Mouse (Mus musculus): ENCODE measurements around the gene Zmiz1.

Zmiz1 gene

GRCm38 (mm10) chr14:25493301-25494241 is 34.6 kb downstream of the Zmiz1 start:
- peak; percentile 34 for DNase-seq

DNA sequence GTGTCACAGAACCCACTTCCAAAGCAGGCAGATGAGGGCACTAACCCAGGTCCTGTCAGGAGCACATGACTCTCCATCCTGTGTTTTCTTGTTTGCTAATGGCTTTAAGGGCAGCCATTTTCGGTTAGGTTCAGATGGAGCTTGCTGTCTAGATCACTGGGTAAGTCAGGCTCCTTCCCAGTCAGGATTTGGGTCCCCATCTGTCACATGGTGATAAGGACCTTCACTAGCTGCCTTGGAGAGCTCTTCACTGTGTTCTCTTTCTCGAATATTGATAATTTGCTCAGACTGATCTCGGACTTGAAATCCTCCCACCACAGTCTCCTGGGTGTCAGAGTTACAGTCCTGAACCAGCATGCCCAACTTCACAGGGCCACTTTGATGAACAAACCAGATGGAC is 35.8 kb downstream of the Zmiz1 start:
- DNase-seq: no peak

- no peak for DNase-seq
These were observed 37.1 kb downstream of the Zmiz1 start for GRCm38 (mm10) chr14:25496116-25496515.

DNA sequence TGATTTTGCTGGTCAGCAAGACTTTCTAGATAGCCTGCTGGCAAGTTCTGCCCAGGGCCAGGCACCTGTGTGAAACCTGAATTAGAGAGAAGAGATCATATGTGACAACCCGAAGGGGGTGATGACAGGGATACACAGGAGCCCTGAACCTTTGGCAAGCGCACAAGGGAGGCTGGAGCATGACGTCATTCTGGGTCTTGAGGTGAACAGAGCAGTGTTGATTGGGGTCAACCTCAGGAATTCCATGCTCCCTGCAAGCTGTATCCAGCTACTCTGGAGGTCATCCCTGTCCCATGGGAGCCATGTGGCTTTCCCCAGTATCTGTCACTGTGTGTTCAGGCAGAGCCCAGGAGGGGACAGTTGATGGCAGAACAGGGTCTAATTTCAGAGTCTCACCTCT is 38.0 kb downstream of the Zmiz1 start:
- no peak for DNase-seq

DNA sequence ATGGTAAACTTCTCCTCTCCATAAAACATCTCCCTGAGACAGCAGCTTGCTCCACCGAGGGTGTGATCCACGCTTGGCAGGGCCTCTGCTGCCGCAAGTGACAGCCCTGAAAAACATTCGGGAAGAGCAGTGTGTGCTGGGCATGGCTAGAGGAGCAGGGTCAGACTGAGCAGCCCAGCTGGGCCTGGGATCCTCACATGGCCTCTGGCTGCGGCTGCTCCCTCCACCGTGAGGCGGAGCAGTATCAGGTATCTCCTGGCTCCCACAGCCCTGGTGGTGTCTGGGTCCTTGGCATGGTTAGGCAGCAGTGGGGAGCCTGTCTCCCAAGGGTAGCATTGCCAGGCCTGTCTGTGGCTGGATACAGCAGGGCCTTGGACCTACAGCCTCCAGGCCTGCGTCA is 38.6 kb downstream of the Zmiz1 start:
- no peak for DNase-seq

GRCm38 (mm10) chr14:25498367-25498766 is 39.4 kb downstream of the Zmiz1 start:
- DNase-seq: no peak

DNA sequence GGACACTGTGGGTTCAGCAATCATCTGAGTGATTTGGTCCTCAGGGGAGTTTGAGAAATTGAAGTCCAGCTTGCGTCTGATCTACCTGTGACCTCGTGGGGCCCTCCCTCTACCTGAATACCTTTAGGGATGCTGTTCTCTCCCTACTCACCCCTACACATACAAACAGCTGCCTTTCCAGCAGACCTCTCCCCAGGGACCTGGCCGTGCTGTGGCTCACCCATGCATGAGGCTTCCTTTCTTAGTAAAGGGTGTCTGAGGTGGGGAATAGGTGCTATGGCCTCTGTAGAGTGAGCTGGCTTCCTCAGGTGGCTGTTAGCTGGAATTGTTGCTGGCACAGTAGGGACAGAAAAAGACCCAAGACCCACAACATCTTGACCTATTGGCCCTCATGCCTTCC is 40.5 kb downstream of the Zmiz1 start:
- DNase-seq: no peak

DNA sequence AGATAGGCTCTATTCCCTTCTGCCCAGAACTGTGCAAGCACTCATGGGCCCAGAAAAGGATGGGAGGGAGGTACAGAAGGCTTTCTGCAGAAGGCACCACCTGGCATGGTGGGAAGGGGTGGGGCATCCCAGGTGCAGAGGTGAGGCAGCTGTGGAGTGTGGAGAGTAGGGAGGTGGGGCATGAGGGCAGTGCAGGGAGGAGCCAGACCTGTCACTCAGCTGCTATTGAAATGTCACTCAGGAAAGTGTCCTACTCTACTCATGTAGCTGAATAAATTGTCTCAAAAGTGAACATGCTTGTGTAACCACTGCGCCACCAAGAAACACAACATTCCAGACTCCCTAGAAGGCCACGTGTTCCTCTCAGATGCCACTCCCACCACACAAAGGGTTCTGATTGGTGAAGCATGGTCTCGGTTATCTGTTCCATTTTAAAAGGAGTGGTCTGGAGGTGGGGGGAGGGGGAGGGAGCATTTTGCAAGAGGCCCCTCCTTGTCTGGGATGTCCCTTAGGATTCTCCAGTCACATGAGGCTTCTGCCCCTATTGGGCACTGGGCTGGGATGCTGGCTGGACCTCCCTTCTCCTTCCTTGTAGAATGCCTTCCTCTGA is 41.6 kb downstream of the Zmiz1 start:
- peak; percentile 58 for DNase-seq

GRCm38 (mm10) chr14:25501481-25501880 is 42.5 kb downstream of the Zmiz1 start:
- DNase-seq: peak; percentile 53

- no peak for DNase-seq
These were observed 43.4 kb downstream of the Zmiz1 start for GRCm38 (mm10) chr14:25502355-25502754.

DNA sequence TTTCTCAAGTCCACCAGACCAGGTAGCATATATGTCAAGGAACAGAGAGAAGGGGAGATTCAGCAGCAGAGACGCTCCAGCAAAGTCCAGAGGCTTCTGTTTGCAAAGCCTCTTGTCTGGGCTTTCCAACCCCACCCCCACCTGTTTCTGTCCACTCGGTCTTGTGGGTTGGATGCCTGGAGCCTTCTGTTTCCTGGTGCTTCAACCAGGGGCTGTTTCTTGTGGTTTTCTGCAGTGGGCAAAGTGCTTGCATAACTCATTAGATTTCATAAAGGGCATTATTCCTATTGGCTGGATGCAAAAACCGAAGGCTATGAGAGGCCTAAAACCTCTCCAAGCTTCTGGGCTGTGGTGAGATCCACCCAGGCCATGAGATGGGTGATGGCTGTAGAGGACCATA is 45.3 kb downstream of the Zmiz1 start:
- no peak for DNase-seq

DNA sequence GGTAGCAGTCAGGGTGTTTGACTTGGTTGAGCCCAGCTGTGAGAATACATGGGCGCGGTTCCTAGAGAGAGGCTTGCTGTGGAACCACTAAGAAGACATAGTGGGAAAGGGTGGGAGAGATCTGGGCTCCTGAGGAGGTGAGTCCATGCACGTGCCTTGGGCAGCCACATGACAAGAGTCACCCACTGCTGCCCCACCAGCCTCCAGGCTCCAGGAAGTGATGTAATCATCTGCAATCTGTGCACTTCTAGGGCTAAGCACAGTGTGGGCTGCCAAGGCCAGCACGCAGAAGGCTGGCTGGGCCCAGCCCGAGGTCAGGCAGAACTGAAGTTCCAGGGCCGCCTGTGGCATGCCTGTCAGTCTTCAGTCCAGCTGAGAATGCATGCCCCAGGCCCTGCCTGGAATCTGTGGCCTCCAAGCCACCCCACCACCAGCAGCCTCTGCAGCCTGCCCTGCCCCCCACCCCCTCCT is 46.3 kb downstream of the Zmiz1 start:
- no peak for DNase-seq

DNA sequence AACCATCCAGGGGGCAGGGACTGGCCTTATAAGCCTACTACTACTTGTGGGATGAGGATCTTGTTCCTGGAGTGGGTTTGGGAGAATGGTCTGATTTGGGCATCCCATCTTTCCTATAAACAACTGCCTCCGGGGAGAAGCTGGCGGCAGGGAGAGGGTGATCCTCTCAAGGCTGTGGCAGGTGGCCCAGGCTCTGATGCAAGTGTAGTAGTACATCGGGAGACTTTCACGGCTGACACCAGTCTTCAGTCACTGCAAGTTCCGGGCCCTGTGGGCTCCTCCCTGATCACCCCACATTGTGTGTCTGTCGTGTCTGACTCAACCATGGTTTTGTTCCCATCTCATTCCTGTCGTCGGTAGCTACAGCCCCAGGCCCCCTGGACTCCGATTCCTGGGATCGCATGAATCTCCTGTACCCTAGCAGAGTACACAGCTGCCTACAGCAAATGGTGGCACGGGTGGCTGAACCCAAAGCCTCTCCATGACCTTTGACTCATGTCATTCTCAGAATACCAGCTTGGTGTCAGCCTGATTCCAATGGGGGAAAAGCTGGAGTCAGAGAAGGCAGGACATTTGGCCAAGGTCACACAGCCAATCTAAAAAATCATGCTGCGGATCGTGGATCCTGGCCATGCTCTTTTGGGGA is 49.2 kb downstream of the Zmiz1 start:
- no peak for DNase-seq

DNA sequence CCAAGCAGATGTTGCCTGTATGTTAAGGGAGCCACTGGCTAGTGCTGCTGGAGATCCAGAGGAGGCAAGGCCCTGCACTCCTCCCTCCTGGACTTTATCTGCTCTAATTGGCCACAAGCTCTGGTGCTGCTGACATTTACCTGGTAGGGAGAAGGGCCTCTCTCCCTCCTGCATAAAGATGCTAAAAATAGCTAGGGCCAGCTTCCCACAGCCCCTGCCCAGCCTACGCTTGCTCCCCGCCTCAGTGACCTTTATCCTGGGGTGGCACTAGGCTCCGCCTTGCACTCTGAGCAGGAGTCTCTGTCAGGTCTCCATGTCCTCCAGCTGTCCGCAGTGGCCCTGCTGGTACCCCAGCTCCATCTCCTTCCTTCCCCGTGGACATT is 49.8 kb downstream of the Zmiz1 start:
- no peak for DNase-seq

DNA sequence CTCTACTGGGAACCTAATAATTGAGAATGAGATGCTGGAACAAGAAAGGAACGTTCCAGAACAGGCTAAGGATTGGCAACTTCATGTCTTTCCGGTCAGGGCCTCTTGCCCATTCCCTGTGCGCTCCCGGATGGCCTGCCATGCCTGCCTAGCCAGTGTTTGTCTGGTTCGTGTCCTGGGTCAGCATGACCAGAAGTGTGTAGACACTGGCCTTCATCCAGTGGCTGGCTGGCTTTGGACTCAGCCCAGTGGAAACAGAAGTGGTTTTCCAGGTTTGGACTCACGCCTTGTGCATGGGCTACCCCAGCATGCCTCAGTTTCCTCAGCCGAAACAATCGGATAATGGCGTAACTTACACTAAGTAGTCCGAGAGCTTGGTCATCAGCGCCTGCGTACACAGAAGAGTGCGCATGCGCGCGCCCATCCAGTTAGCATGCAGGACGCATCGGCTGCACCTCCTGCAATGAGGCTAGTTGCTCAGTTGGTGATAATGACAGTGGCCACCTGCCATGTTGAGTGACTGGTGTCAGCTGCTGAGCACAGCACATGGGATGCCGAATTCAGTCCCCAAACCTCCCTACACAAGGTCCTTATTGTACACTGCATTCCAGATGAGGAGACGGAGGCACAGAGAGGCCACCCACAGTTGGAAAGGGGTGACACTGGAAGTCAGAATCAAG is 50.6 kb downstream of the Zmiz1 start:
- no peak for DNase-seq

- DNase-seq: no peak
These were observed 51.4 kb downstream of the Zmiz1 start for GRCm38 (mm10) chr14:25510362-25510761.

GRCm38 (mm10) chr14:25510987-25511386 is 52.0 kb downstream of the Zmiz1 start:
- DNase-seq: peak; percentile 49

DNA sequence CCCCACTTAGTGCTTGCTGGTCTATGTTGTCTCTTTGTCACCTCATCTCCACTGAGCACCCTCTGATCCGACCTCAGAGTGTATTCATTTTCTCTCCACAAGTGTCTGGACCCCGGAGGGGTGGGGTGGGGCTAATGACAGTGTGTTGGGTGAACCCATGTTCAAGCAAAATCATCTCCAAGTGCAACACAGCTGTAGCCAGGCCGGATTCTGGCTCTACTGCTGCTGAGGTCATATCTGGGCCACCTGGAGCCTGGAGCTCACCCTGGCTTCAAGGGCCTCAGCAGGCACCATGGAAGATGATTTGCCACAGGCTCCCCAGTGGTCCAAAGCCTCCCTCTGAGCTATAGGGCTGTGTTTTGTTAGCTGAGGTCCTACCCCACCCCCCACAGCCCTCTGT is 52.6 kb downstream of the Zmiz1 start:
- no peak for DNase-seq

GRCm38 (mm10) chr14:25511967-25512366 is 53.0 kb downstream of the Zmiz1 start:
- DNase-seq: no peak

- DNase-seq: no peak
These were observed 53.8 kb downstream of the Zmiz1 start for GRCm38 (mm10) chr14:25512803-25513202.

DNA sequence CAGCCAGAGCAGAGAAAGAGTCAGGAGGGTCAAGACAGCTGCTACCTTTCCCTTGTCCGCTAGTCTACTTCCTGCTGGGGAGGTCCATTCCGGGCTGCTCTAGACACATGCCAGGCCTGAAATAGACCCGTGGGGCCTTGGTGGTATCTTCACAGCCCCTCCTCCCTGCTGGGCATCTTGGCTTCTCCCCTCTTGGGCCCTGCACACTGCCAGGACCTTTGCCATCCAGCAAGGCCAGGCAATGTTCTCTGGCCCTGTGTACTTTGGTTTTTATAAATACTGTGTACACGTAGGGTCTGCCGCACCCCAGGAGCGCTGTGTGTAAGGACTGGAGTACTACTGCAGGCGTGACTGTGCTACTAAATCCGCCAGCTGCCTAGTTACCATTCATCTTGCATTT is 54.5 kb downstream of the Zmiz1 start:
- DNase-seq: no peak

DNA sequence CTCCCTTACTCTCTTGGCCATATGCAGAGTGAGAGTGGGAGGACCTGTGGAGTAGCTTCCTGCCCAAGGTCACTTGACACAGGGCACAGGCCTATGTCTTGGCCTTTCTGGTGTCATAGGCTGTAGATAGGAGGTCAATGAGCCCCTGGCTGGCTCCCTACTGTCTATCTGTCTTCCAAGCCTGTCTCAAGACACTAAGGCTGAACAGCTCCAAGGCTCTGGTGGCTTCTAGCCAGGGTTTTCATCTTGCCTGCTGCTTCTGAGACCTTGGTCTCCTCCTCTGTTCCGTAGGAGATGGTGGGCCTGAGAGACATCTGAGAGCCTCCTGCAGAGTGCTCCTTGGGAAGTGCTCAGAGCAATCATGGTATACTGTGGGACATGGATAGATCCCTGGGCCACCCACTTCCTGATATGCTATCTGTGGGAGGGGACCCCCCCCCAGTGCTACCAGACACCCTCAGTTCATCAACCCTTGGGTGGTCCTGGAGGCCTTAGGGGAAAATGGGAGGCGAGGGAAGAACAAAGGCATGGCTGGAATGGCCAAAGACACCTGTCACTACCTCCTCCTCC is 56.0 kb downstream of the Zmiz1 start:
- DNase-seq: peak; percentile 27

- peak; percentile 41 for DNase-seq
These were observed 56.9 kb downstream of the Zmiz1 start for GRCm38 (mm10) chr14:25515924-25516323.

Data from thymus, postnatal 25 days (tissue).